In the genomic region with DNA sequence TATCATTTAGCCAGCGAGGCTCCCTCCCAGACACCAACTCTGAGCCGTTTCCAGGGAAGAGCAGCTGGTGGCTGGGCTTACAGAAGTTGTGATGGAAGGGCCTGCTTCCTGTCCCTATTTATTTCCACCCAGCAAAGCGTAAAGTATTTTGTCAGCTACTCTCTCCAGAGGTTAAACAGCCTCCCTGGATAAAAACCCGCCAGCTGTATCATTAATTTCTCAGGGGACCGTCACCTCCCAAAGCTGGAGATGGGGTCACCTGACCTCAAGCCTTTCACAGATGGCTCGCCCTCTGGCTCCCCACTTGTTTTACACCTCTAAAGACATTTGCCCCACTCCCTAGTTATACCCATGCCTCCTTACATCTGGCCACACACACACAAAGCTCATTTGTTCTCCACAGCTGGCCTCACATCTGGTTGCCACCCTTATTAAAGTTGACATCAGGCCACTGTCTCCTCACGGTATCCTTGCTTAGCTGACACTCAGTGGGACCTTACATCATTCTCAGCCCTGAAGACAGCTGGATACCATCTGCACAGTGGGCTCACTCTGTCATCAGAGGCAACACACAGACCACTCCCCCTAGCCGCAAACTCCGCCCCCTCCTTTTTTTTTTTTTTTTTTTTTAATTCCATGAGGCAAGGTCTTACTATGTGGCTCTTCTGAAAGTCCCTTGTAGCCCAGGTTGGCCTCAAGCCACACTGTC, we compare ENCODE assay signal across 1 mouse cellular context.
TF ChIP-seq lines count a peak whose summit lies in the region.

No protein-coding gene starts in this region.

TF ChIP-seq in CH12.LX, 34 proteins besides CTCF, POLR2A, EP300 and RAD21:
- TF ChIP-seq ETS1 (conservative IDR thresholded peaks at IDR 0.05; ENCODE audit: low read depth, low read length) (peak; percentile 37), CHD2 (IDR thresholded peaks at IDR 0.05; ENCODE audit: low read length) (no peak), ZNF384 (IDR thresholded peaks at IDR 0.05; ENCODE audit: low read depth, low read length) (peak; percentile 94)
TF ChIP-seq in CH12.LX: peak in this region for 2.
